Mouse (Mus musculus): ENCODE measurements around the gene Plcb4.
"Not testable (repeated sequence)": the region's sequence is repeated elsewhere in the genome, so short reads cannot be mapped to it uniquely, and the experiment has no call there.

Gene Plcb4

GRCm38 (mm10) chr2:135716180-135716579 lies 57.4 kb downstream of the Plcb4 start:
- DNase-seq (ENCODE audit: low read depth, low spot score): no peak

GRCm38 (mm10) chr2:135717232-135718134 lies 58.7 kb downstream of the Plcb4 start:
- no peak for DNase-seq (ENCODE audit: low read depth, low spot score)

GRCm38 (mm10) chr2:135722109-135722508 lies 63.3 kb downstream of the Plcb4 start:
- DNase-seq (ENCODE audit: low read depth, low spot score): no peak

GRCm38 (mm10) chr2:135723387-135723786 lies 64.6 kb downstream of the Plcb4 start:
- no peak for DNase-seq (ENCODE audit: low read depth, low spot score)

- DNase-seq (ENCODE audit: low read depth, low spot score): no peak
These were observed 65.7 kb downstream of the Plcb4 start for GRCm38 (mm10) chr2:135724489-135724888.

- no peak for DNase-seq (ENCODE audit: low read depth, low spot score)
These were observed 66.6 kb downstream of the Plcb4 start for GRCm38 (mm10) chr2:135725362-135725761.

GRCm38 (mm10) chr2:135727088-135727487 lies 68.3 kb downstream of the Plcb4 start:
- no peak for DNase-seq (ENCODE audit: low read depth, low spot score)

GRCm38 (mm10) chr2:135727925-135728324 lies 69.1 kb downstream of the Plcb4 start:
- DNase-seq (ENCODE audit: low read depth, low spot score): no peak

GRCm38 (mm10) chr2:135731591-135731990 lies 72.8 kb downstream of the Plcb4 start:
- no peak for DNase-seq (ENCODE audit: low read depth, low spot score)

GRCm38 (mm10) chr2:135732651-135733050 lies 73.8 kb downstream of the Plcb4 start:
- no peak for DNase-seq (ENCODE audit: low read depth, low spot score)

GRCm38 (mm10) chr2:135733926-135734510 lies 75.2 kb downstream of the Plcb4 start:
- DNase-seq (ENCODE audit: low read depth, low spot score): no peak

GRCm38 (mm10) chr2:135737506-135737905 lies 78.7 kb downstream of the Plcb4 start:
- DNase-seq (ENCODE audit: low read depth, low spot score): no peak

- DNase-seq (ENCODE audit: low read depth, low spot score): not testable (repeated sequence)
These were observed 79.4 kb downstream of the Plcb4 start for GRCm38 (mm10) chr2:135738022-135738780.

GRCm38 (mm10) chr2:135738950-135739349 lies 80.1 kb downstream of the Plcb4 start:
- no peak for DNase-seq (ENCODE audit: low read depth, low spot score)

GRCm38 (mm10) chr2:135742954-135743700 lies 84.3 kb downstream of the Plcb4 start:
- DNase-seq (ENCODE audit: low read depth, low spot score): no peak

GRCm38 (mm10) chr2:135744711-135745110 lies 85.9 kb downstream of the Plcb4 start:
- DNase-seq (ENCODE audit: low read depth, low spot score): no peak

- no peak for DNase-seq (ENCODE audit: low read depth, low spot score)
These were observed 86.3 kb downstream of the Plcb4 start for GRCm38 (mm10) chr2:135745126-135745525.

- no peak for DNase-seq (ENCODE audit: low read depth, low spot score)
These were observed 89.6 kb downstream of the Plcb4 start for GRCm38 (mm10) chr2:135748441-135748840.

GRCm38 (mm10) chr2:135749606-135750005 lies 90.8 kb downstream of the Plcb4 start:
- DNase-seq (ENCODE audit: low read depth, low spot score): no peak

GRCm38 (mm10) chr2:135750748-135751147 lies 91.9 kb downstream of the Plcb4 start:
- DNase-seq (ENCODE audit: low read depth, low spot score): no peak

GRCm38 (mm10) chr2:135755792-135756191 lies 97.0 kb downstream of the Plcb4 start:
- DNase-seq (ENCODE audit: low read depth, low spot score): no peak

GRCm38 (mm10) chr2:135757478-135757877 lies 98.7 kb downstream of the Plcb4 start:
- no peak for DNase-seq (ENCODE audit: low read depth, low spot score)

All from A20 (cell line).